Mouse (Mus musculus) G1E (cell line): Measurements from ENCODE around the gene Dlgap1.

Source experiments
- CTCF ChIP-seq: IDR thresholded peaks from 2 replicates; pipeline ENCODE4 v1.5.1; 2012; ENCODE audit warnings: low read depth, low read length, inconsistent platforms, mixed read lengths
- GATA1 ChIP-seq: IDR thresholded peaks from 2 replicates; pipeline ENCODE4 v1.6.1; 2012; ENCODE audit warnings: borderline replicate concordance, low read length, inconsistent platforms, mixed read lengths
- GATA2 ChIP-seq: IDR thresholded peaks from 2 replicates; pipeline ENCODE4 v1.6.1; 2012; ENCODE audit warnings: low read depth, low read length, inconsistent platforms, borderline replicate concordance
- POLR2AphosphoS5 ChIP-seq: IDR thresholded peaks from 2 replicates; pipeline ENCODE4 v1.6.1; 2012; ENCODE audit warnings: low read depth, low read length, inconsistent platforms; ENCODE audit not compliant: insufficient replicate concordance
- TAL1 ChIP-seq: conservative IDR thresholded peaks from 2 replicates; pipeline ENCODE4 v1.6.1; 2012; ENCODE audit warnings: low read depth, low read length, inconsistent platforms, mixed read lengths

GRCm38 (mm10) chr17:70022618-70023017 is 53.7 kb downstream of the Dlgap1 start:
- TF ChIP-seq CTCF (no peak), GATA1 (no peak), POLR2AphosphoS5 (no peak), TAL1 (no peak), GATA2 (no peak)
